Mouse (Mus musculus): ENCODE data around the gene Hist1h2be.
"Not testable (repeated sequence)": the region's sequence is repeated elsewhere in the genome, so short reads cannot be mapped to it uniquely, and the experiment has no call there.

The Hist1h2be gene

GRCm38 (mm10) chr13:23573034-23573897 is 47.7 kb downstream of the Hist1h2be start:
- not testable (repeated sequence) for DNase-seq (ENCODE audit: low read depth)

GRCm38 (mm10) chr13:23572218-23573033 is 48.5 kb downstream of the Hist1h2be start:
- no peak for DNase-seq (ENCODE audit: low read depth)

- not testable (repeated sequence) for DNase-seq (ENCODE audit: low read depth)
These were observed 49.3 kb downstream of the Hist1h2be start for GRCm38 (mm10) chr13:23571504-23572217.

GRCm38 (mm10) chr13:23571022-23571503 is 49.9 kb downstream of the Hist1h2be start, which contains the start of the genes Hist1h2ae and Hist1h2bg:
TSS of gene Hist1h2ae (minus strand) at chr13:23571220.
TSS of gene Hist1h2bg (plus strand) at chr13:23571396.
- peak; percentile 84 for DNase-seq (ENCODE audit: low read depth)

- not testable (repeated sequence) for DNase-seq (ENCODE audit: low read depth)
These were observed 50.5 kb downstream of the Hist1h2be start for GRCm38 (mm10) chr13:23570261-23571021.

GRCm38 (mm10) chr13:23564482-23564881 is 56.4 kb downstream of the Hist1h2be start:
- no peak for DNase-seq (ENCODE audit: low read depth)

GRCm38 (mm10) chr13:23562699-23563462 is 58.0 kb downstream of the Hist1h2be start:
- peak; percentile 70 for DNase-seq (ENCODE audit: low read depth)

- peak; percentile 95 for DNase-seq (ENCODE audit: low read depth)
These were observed 58.9 kb downstream of the Hist1h2be start, which contains the start of gene Hist1h3e for GRCm38 (mm10) chr13:23561883-23562659. TSS of gene Hist1h3e (minus strand) at chr13:23562369.

- DNase-seq (ENCODE audit: low read depth): not testable (repeated sequence)
These were observed 59.4 kb downstream of the Hist1h2be start for GRCm38 (mm10) chr13:23561531-23561882.

GRCm38 (mm10) chr13:23560699-23561098 is 60.2 kb downstream of the Hist1h2be start:
- not testable (repeated sequence) for DNase-seq (ENCODE audit: low read depth)

GRCm38 (mm10) chr13:23556906-23557305 is 64.0 kb downstream of the Hist1h2be start:
- no peak for DNase-seq (ENCODE audit: low read depth)

- peak; percentile 90 for DNase-seq (ENCODE audit: low read depth)
These were observed 65.0 kb downstream of the Hist1h2be start for GRCm38 (mm10) chr13:23555839-23556416.

- peak; percentile 88 for DNase-seq (ENCODE audit: low read depth)
These were observed 65.7 kb downstream of the Hist1h2be start for GRCm38 (mm10) chr13:23554925-23555838.

- peak; percentile 29 for DNase-seq (ENCODE audit: low read depth)
These were observed 66.5 kb downstream of the Hist1h2be start for GRCm38 (mm10) chr13:23554393-23554792.

GRCm38 (mm10) chr13:23552962-23553361 is 68.0 kb downstream of the Hist1h2be start, which contains the start of gene Hist1h1d:
TSS of gene Hist1h1d (plus strand) at chr13:23553262.
- no peak for DNase-seq (ENCODE audit: low read depth)

- DNase-seq (ENCODE audit: low read depth): no peak
These were observed 68.7 kb downstream of the Hist1h2be start for GRCm38 (mm10) chr13:23551931-23552914.

Data from NIH3T3 (cell line).